Mouse (Mus musculus): ENCODE results near the gene Lsp1. TPM values are rescaled to one million over a fixed set of nuclear protein-coding genes. Genes with fewer than 3 reads are reported as not detected.

Lsp1 gene
- polyA plus RNA-seq, 1 experiment from 2014 or later, result 161 TPM

GRCm38 (mm10) chr7:142479886-142480285 is 19.3 kb downstream of the Lsp1 start:
- no peak overlapping the region for H3K4me2 ChIP-seq (ENCODE audit: low read length)
- 91% methylated on average over 3 of the region's 3 CpGs for WGBS
- peaks cover 26% of the 10 kb centered on the region for H3K4me1 ChIP-seq (replicated peaks; ENCODE audit: insufficient read depth, low read length)

GRCm38 (mm10) chr7:142480661-142481060 is 20.1 kb downstream of the Lsp1 start:
- no peaks in the 10 kb centered on the region for H3K36me3 ChIP-seq (ENCODE audit: insufficient read depth, low read length)
- DNase-seq (ENCODE audit: low spot score) (no peak), ATAC-seq (replicated peaks; ENCODE audit: low FRiP score, low read depth) (no peak)
- 94% methylated on average over 3 of the region's 3 CpGs for WGBS
- peak overlapping the region; percentile 94 for H3K27ac ChIP-seq
- no peaks in the 10 kb centered on the region for H3K27me3 ChIP-seq (ENCODE audit: insufficient read depth, low read length)
- no peaks in the 10 kb centered on the region for H3K9me3 ChIP-seq (replicated peaks; ENCODE audit: low read length)
- peak overlapping the region; percentile 59; the same call in 1 of the 2 replicates for H3K4me2 ChIP-seq (ENCODE audit: low read length)
- H3K9ac ChIP-seq (ENCODE audit: low read depth, low read length), result no peak overlapping the region
- H3K4me3 ChIP-seq (replicated peaks; ENCODE audit: low read depth, low read length), result no peak overlapping the region
- H3K4me1 ChIP-seq (replicated peaks; ENCODE audit: insufficient read depth, low read length), result peaks cover 26% of the 10 kb centered on the region
- TF ChIP-seq CTCF (IDR thresholded peaks at IDR 0.05; ENCODE audit: low read depth), result no peak

More at GRCm38 (mm10) chr7:142479886-142480285, 19.3 kb downstream of the Lsp1 start:
- Histone ChIP-seq H3K27ac (no peak overlapping the region), H3K27me3 (ENCODE audit: insufficient read depth, low read length) (no peaks in the 10 kb centered on the region), H3K4me3 (replicated peaks; ENCODE audit: low read depth, low read length) (no peak overlapping the region), H3K9me3 (replicated peaks; ENCODE audit: low read length) (no peaks in the 10 kb centered on the region), H3K9ac (ENCODE audit: low read depth, low read length) (no peak overlapping the region), H3K36me3 (ENCODE audit: insufficient read depth, low read length) (no peaks in the 10 kb centered on the region)
- no peak for ATAC-seq (replicated peaks; ENCODE audit: low FRiP score, low read depth)
- TF ChIP-seq CTCF (IDR thresholded peaks at IDR 0.05; ENCODE audit: low read depth), result no peak
- no peak for DNase-seq (ENCODE audit: low spot score)

- Histone ChIP-seq H3K9ac (ENCODE audit: low read depth, low read length) (peak overlapping the region; percentile 66), H3K27ac (peak overlapping the region; percentile 94), H3K36me3 (ENCODE audit: insufficient read depth, low read length) (peaks cover 4% of the 10 kb centered on the region; the same call in 1 of the 2 replicates), H3K4me2 (ENCODE audit: low read length) (peak overlapping the region; percentile 59), H3K4me1 (replicated peaks; ENCODE audit: insufficient read depth, low read length) (peaks cover 26% of the 10 kb centered on the region), H3K27me3 (ENCODE audit: insufficient read depth, low read length) (no peaks in the 10 kb centered on the region), H3K4me3 (replicated peaks; ENCODE audit: low read depth, low read length) (0 out of 2 replicates have a peak overlapping the region, but pooled peaks have one; percentile 17), H3K9me3 (replicated peaks; ENCODE audit: low read length) (no peaks in the 10 kb centered on the region)
- WGBS, result 16% methylated on average over 5 of the region's 5 CpGs
- peak; percentile 90 for DNase-seq (ENCODE audit: low spot score)
- peak; percentile 81 for TF ChIP-seq CTCF (IDR thresholded peaks at IDR 0.05; ENCODE audit: low read depth)
- ATAC-seq (replicated peaks; ENCODE audit: low FRiP score, low read depth), result peak; percentile 15
Measured at GRCm38 (mm10) chr7:142481186-142481567, 20.6 kb downstream of the Lsp1 start.

GRCm38 (mm10) chr7:142481568-142482255 is 21.1 kb downstream of the Lsp1 start:
- H3K27ac ChIP-seq, result peak overlapping the region; percentile 94
- H3K9me3 ChIP-seq (replicated peaks; ENCODE audit: low read length), result no peaks in the 10 kb centered on the region
- H3K27me3 ChIP-seq (ENCODE audit: insufficient read depth, low read length), result no peaks in the 10 kb centered on the region
- TF ChIP-seq CTCF (IDR thresholded peaks at IDR 0.05; ENCODE audit: low read depth), result no peak
- H3K36me3 ChIP-seq (ENCODE audit: insufficient read depth, low read length), result peaks cover 9% of the 10 kb centered on the region; the same call in 1 of the 2 replicates
- ATAC-seq (replicated peaks; ENCODE audit: low FRiP score, low read depth) (peak; percentile 63), DNase-seq (ENCODE audit: low spot score) (peak; percentile 83)
- peak overlapping the region; percentile 66 for H3K9ac ChIP-seq (ENCODE audit: low read depth, low read length)
- peak overlapping the region; percentile 59 for H3K4me2 ChIP-seq (ENCODE audit: low read length)
- H3K4me1 ChIP-seq (replicated peaks; ENCODE audit: insufficient read depth, low read length), result peaks cover 26% of the 10 kb centered on the region
- 3% methylated on average over 22 of the region's 22 CpGs for WGBS
- H3K4me3 ChIP-seq (replicated peaks; ENCODE audit: low read depth, low read length), result 0 out of 2 replicates have a peak overlapping the region, but pooled peaks have one; percentile 17

- ATAC-seq (replicated peaks; ENCODE audit: low FRiP score, low read depth), result peak; percentile 5; the same call in 1 of the 2 replicates
- H3K27me3 ChIP-seq (ENCODE audit: insufficient read depth, low read length), result no peaks in the 10 kb centered on the region
- peaks cover 9% of the 10 kb centered on the region; the same call in 1 of the 2 replicates for H3K36me3 ChIP-seq (ENCODE audit: insufficient read depth, low read length)
- peak; percentile 74 for DNase-seq (ENCODE audit: low spot score)
- no peak overlapping the region for H3K4me3 ChIP-seq (replicated peaks; ENCODE audit: low read depth, low read length)
- peak overlapping the region; percentile 94 for H3K27ac ChIP-seq
- TF ChIP-seq CTCF (IDR thresholded peaks at IDR 0.05; ENCODE audit: low read depth), result no peak
- H3K9me3 ChIP-seq (replicated peaks; ENCODE audit: low read length), result no peaks in the 10 kb centered on the region
- H3K9ac ChIP-seq (ENCODE audit: low read depth, low read length), result no peak overlapping the region; the same call in 1 of the 2 replicates
- peaks cover 30% of the 10 kb centered on the region for H3K4me1 ChIP-seq (replicated peaks; ENCODE audit: insufficient read depth, low read length)
- 31% methylated on average over 6 of the region's 6 CpGs for WGBS
- no peak overlapping the region for H3K4me2 ChIP-seq (ENCODE audit: low read length)
Measured at GRCm38 (mm10) chr7:142482256-142482609, 21.6 kb downstream of the Lsp1 start.

GRCm38 (mm10) chr7:142483136-142483535 is 22.5 kb downstream of the Lsp1 start:
- no peak for TF ChIP-seq CTCF (IDR thresholded peaks at IDR 0.05; ENCODE audit: low read depth)
- H3K36me3 ChIP-seq (ENCODE audit: insufficient read depth, low read length), result peaks cover 9% of the 10 kb centered on the region; the same call in 1 of the 2 replicates
- H3K27ac ChIP-seq, result peak overlapping the region; percentile 94
- H3K9ac ChIP-seq (ENCODE audit: low read depth, low read length), result 0 out of 2 replicates have a peak overlapping the region, but pooled peaks have one; percentile 13
- DNase-seq (ENCODE audit: low spot score) (peak; percentile 48), ATAC-seq (replicated peaks; ENCODE audit: low FRiP score, low read depth) (no peak)
- WGBS, result 45% methylated on average over 11 of the region's 11 CpGs
- H3K4me2 ChIP-seq (ENCODE audit: low read length), result no peak overlapping the region
- H3K4me3 ChIP-seq (replicated peaks; ENCODE audit: low read depth, low read length), result no peak overlapping the region
- no peaks in the 10 kb centered on the region for H3K9me3 ChIP-seq (replicated peaks; ENCODE audit: low read length)
- no peaks in the 10 kb centered on the region for H3K27me3 ChIP-seq (ENCODE audit: insufficient read depth, low read length)
- H3K4me1 ChIP-seq (replicated peaks; ENCODE audit: insufficient read depth, low read length), result peaks cover 30% of the 10 kb centered on the region
